Mouse (Mus musculus) cerebellum, adult 2 months (tissue): ENCODE data around the gene Lrrn3.

ENCODE experiments used
- CTCF ChIP-seq: fragments of 200-500 bp; IDR thresholded peaks from 2 replicates; pipeline ENCODE4 v1.5.1; 2011; ENCODE audit warnings: low read depth, mild to moderate bottlenecking, control low read depth, low read length, moderate library complexity, borderline replicate concordance; ENCODE audit not compliant: insufficient read depth
- POLR2A ChIP-seq: fragments of 200-500 bp; IDR thresholded peaks from 2 replicates; pipeline ENCODE4 v1.6.1; 2011; ENCODE audit warnings: low read length, control low read depth, borderline replicate concordance; ENCODE audit not compliant: insufficient read depth

DNA sequence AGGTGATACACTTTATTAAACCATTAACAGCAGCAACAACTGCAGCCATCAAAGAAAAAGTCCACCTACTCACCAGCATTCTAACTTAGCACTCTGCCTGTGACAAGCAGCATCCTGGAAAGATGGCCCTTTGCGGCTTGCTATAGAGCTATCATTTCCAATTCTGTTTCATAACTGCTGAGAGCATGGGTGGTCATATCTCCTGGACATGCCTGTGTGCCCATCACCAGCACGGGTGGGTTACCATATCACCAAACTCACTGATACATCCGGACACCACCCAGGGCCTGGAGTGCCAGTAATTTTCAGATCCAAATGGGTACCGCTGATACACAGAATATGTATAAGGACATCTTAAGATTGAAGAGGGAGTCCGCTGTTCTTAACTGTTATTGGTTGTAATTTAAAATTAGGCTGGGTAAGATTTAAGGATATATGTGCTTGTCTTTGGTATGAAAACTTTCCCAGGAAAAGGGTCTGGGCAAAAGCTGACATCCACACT, 3.1 kb downstream of the Lrrn3 start:
- TF ChIP-seq POLR2A = no peak
- no peak for TF ChIP-seq CTCF
